Mouse (Mus musculus) ZHBTc4 (cell line): Measurements from ENCODE around the gene Tmeff1.
A peak's percentile ranks its signal among the peaks of the same experiment; 100 is the strongest.
"Not testable (repeated sequence)": the region's sequence is repeated elsewhere in the genome, so short reads cannot be mapped to it uniquely, and the experiment has no call there.

Source experiments
- DNase-seq: peaks from one replicate; pipeline ENCODE4 v3.0.0-alpha.2; 2011; ENCODE audit warnings: low read depth, low spot score

Gene Tmeff1

DNA sequence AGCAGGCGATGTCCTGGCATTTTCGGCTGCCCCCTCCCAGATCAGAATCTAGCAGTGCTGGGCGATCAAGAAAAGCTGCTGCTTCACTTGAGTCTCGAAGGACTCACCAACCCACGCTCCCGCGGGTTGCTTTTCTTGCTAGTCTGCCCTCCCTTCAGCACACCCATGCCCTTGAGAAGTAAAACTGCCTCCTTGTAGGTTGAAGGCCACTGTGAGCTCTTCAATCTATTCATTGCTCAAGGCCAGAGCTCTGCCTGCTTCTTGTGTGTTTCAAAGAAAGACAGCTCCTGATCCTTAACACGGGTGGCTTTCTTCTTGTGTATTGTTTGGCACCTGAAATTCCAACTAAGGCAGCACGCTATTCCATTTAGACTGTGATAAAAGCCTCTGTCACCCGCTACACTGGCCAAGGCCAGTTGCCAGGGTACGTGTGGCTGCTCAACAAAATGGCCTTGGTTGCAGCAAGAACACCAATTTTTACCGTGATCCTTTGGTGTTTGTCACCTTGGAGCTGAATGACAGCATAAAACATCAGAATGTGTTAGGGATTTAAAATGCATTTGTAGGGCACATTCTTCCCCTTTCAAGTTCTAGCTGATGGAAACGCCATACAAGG, 91.7 kb downstream of the Tmeff1 start:
- DNase-seq = peak; percentile 35

DNA sequence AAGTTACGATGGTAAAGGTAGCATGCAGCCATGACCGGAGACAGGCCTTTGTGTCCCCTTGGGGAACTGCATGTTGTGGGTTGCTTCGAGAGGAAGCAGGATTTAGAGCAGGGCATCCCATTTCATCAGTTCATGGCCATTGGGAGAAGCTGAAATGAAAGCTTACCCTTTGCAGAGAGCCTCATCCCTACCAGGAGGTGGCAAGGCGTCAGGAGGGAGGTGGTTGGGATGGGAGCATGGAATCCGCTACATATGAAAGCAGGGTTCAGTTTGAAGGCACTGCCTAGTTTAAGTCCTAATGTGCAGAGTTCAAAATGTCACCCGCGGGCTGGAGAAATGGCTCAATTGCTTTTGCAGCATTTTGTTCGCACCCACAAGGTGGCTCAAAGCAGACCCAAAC, 92.3 kb downstream of the Tmeff1 start:
- DNase-seq = no peak

DNA sequence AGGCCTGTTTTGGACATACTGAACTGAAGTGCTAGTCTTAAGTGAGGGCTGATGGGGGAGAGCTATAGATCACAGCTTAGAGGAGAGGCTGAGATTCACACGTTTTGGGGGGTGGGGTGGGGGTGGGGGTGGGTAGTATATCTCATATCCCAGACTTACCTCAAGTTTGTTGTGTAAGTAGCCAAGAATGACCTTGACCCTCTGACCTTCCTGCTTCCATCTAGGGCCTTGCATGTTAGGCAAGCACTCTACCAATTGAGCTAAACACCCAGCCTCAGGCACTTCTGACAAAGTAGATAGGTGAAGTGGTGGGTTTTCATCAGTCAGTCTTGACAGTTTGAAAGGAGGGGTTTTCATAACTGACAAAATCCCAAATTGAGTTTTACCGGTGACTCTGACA, 92.8 kb downstream of the Tmeff1 start:
- DNase-seq = peak; percentile 39

DNA sequence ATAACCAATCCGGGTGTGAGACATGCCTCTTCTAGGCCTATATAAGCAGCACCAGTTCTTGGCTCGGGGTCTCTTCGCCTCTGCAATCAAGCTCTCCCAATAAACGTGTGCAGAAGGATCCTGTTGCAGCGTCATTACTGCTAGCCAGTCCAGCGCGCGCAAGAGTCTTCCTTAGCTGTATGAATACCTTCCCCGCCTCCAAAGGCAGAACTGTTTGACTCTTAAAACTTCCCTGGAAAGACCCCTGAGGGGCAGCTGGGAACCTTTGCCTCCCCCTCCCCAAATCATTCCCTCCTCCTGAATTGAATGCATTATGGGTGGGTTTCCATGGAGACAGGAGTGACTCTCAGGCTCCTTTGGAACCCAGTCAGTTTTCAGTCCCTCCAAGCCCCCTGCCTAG, 93.8 kb downstream of the Tmeff1 start:
- DNase-seq = no peak

DNA sequence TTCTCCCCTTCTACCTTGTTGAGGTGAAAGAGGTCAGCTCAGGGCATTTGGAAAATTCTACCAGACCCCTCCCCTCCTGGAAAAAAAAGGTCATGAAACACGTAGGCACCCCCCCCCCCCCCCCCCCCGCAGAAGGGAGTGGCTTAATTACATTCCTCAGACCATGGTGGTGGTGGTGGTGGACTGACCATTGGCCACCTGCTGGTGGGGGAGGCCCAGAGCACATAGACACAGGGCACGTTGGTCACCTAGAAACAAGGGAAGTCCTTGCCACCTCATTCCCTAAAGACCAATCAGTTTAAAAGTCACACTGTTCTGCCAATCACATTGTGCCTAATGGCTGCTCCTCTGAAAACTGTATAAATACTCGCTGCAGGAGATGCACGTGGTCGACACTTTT, 94.8 kb downstream of the Tmeff1 start:
- DNase-seq = peak; percentile 17

DNA sequence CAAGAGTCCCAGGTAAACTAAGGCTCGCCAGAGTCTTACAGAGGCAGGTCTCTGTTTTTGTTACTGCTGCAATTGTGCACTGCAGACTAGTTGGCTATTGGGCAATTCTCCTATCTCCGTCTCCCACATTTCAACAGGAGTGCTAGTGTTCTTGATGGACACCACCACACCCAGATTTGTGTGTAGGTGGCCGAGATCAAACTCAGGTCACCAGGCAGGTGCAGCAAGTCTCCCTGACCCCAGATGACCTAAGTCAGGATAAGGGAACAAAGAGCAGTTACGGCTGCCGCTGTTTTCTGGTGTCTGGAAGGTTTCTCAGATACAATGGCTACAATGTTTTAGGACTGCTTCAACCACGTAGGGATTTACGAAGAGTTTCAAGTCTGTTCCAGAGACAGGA, 95.2 kb downstream of the Tmeff1 start:
- DNase-seq = peak; percentile 23

DNA sequence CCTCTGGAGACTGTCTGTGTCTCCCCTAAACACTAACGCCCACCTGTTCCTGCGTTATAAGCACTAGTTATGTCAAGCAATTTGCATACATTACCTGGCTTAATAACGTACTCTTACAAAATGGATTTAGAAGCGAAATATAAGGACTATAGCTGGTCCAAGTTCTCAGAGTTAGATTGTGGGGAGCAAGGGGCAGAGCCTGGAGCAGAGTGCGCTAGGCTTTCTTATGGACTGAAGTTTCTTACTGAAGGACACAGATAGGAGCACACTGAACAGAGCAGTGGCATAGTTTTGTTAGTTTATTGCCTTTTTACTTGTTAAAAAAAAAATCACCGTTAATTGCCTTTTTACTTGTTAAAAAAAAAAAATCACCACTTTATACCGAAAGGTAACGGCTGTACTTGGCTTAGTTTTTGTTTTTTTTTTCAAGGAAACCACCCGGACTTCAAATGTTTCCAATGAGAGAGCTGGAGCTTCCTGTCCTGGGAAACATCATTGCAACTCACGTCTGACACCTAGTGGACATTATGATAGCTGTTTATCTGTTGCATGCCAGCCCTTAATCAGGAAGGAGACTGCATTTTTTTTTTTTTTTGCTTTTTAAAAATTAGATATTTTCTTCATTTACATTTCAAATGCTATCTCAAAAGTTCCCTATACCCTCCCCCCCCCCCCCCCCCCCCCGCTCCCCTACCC, 95.8 kb downstream of the Tmeff1 start:
- peak; percentile 73 for DNase-seq

DNA sequence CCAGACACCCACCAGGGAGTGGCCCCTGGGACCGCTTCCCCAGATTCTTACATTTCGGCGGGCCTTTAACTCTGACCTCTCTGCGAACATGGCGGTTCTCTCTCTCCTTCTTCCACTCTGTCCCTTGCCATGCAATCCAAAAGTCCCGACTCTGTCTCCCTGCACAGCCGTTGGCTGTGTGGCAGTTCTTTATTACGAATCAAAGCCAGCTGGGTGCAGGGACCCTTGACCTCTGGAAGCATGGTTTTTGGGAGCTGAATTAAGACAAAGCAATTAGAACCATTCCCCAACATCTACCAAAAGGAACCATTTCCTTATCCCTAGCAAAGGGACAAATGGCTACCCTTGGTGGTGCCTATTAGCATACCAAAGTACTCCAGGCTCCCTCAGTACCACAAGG, 98.2 kb downstream of the Tmeff1 start:
- DNase-seq = no peak

DNA sequence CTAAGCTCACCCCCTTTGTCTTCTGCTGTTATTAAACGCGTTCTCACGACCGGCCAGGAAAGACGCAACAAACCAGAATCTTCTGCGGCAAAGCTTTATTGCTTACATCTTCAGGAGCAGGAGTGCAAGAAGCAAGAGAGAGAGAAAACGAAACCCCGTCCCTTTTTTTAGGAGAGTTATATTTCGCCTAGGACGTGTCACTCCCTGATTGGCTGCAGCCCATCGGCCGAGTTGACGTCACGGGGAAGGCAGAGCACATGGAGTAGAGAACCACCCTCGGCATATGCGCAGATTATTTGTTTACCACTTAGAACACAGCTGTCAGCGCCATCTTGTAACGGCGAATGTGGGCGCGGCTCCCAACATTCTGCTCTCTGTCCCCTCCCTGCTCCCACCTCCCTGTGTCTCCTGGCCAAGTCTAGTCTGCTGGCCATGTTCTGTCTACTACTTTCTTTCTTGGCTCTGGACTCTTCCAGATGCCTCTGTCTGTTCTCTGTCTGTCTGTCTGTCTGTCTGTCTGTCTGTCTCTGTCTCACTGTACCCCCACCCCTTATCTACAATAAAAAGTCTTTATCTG, 98.7 kb downstream of the Tmeff1 start:
- not testable (repeated sequence) for DNase-seq

DNA sequence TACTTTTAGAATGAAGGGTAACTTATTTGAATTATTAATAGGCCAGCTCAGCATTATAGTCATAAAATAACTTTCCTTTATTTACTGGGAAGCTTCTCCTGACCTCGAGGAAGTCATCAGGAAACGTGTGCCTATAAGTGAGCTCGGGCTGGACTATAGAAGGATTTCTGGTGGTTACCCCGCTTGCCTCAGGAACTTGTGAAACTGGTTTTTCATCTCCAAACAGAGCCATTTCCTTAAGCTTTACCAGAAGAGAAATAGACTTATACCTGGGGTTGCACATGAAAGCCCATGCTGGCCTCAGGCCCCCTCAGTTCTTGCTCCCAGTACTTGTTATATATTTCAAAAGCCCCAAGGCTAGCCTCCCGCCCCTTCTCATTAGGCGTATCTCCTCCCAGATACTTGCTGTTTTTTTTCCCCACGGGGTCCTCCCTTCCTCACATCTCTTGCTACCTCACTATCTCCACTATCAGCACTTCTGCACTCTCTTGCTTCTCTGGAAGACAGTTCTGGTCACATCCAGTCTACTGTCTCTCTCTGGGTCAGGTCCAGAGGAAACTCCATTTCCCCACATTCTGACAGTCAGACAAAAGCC, 99.7 kb downstream of the Tmeff1 start:
- no peak for DNase-seq

DNA sequence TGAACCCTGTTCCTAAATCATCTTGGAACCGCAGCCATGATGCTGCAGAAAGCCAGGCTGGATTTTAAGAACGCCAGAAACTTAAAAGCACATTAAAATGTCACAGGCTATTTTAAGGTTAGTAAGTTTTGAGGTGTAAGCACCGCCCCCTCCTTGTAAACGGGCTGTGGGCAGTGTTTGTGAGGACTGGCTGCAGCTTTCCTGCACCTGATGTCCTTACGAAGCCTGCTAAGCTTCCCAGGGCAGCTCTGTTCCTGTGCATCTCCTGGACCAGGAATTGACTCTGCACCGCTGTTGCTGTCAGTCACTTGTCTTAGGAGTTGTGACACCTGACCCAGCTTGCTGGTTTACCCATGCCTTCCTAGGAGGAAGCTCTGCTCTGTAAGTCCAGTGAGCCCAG, 103.2 kb downstream of the Tmeff1 start:
- no peak for DNase-seq

DNA sequence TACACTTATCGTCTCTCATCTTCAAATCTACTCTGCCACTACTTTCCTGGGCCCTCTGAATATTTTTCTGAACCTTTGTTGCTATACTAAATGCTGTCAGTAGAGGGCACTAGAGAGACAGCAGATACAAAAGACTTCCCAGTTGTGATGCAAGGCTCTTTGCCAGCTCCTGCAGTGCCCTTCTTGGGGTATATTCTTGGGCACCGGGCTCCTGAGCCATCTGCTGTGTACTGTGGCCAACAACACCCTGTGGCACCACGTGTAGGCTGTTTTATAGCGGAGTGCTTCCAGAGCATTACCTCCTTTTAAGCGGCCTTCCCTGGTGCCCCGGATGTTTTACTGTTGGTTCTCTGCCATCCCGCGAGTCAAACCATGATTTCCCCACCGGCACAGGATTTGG, 105.7 kb downstream of the Tmeff1 start:
- peak; percentile 67 for DNase-seq

DNA sequence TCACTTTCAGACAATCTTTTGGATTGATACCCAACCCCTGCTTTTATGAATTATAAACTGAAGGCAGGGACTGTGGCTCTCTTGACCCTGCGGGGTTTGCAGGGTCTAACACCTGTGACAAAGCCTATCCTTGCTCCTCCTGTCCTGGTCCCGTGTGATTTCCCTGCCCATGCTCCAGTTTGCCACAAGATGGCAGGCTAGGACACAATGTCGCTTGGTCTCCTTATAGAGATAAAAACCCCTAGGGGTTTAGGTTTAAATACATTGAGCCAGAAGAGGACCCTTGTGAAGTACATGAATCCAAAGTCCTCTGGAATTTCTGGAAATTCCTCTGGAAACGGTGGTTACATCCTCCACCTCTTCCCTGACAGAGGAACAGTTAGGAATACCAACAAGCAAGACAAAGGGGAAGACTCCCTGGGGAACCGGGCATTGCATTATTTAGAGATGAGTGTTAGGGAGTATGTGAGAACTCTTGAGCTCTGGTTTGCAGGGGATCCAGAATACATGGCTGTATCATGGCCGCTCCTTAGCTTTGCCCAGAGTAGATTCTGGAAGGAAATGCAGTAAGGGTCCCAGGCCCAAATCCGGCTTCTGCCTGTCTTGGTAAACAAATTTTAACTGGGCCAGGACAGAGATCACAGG, 106.9 kb downstream of the Tmeff1 start:
- peak; percentile 86 for DNase-seq

DNA sequence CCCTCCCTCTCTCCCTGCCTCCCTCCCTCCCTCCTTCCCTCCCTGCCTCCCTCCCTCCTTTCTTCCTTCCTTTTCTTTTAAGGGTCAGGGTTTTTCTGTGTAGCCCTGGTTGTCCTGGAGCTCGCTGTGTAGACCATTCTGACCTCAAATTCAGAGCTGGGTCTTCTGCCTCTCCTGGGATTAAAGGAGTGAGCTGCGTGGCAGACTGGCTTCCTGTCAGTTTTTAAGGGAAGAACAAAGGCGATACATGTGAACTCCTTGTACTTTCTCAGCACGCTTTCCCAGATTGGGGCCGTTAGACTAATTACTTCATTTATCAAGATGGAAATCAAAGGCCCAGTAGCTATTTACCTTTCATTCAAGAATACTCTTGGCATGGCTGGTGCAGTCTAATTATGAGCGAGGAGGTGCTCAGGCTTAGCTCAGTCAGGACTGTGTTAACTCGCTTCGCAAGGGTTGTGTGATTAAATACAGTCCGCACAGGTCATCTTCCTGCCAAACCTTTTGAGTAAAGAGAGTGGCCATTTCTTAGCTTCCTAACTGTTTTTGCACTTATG, 107.8 kb downstream of the Tmeff1 start:
- no peak for DNase-seq

DNA sequence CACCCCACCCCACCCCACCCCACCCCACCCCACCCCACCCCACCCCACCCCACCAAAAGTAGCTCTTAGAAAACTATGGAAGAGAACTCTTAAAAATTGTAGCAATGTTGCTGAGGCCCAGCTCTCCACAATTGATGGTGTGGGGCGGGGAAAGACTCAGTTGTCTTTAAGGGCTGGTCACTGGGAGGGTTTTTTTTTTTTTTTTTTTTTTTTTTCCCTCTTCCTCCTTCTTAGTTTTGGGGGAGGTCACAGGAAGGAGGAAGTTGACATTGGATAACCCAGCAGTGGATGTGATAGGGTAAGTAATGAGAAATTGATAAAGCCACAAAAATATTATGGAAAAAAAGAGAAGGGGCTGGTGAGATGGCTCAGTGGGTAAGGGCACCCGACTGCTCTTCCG, 111.7 kb downstream of the Tmeff1 start:
- no peak for DNase-seq

DNA sequence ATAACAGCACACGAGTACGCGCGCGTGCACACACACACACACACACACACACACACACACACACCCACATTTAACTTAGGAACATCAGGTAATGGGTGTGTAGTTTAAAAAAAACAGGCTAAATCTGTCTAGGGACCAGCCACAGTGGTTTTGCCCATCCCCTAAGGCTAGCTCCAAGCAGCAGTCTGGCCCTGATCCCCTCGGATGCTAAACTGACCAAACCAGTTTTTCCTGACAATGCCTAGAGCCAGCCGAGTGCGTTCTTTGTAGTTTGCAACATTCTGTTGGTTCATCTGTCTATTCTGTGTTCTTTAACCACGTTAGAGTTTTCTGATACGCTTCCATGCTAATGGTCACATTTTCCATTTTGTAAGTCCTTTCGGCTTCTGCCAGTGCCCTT, 112.3 kb downstream of the Tmeff1 start:
- DNase-seq = no peak
